Mouse (Mus musculus) forebrain, postnatal 0 days (tissue): ENCODE results near the gene Sun1. TPM values are rescaled to one million over a fixed set of nuclear protein-coding genes. Genes with fewer than 3 reads are reported as not detected.

ENCODE experiments used
- ATAC-seq: fragments of 200-750 bp; cut with Nextera tagmentation; 2 replicates; pipeline ENCODE4 v1.8.0; 2017; ENCODE audit warnings: mild to moderate bottlenecking, moderate library complexity
- DNase-seq: peaks from one replicate; pipeline ENCODE4 v3.0.0-alpha.2; 2015
- H3K27ac ChIP-seq: fragments of 300-500 bp; sonication (generic); 2 replicates; pipeline ENCODE4 v1.5.1; 2014; ENCODE audit warnings: low read depth, mild to moderate bottlenecking, antibody characterized with exemption, low read length, moderate library complexity, mixed read lengths
- H3K27me3 ChIP-seq: fragments of 300-500 bp; sonication (generic); 2 replicates; pipeline ENCODE4 v1.6.1; 2014; ENCODE audit warnings: mild to moderate bottlenecking, low read length, mixed read lengths; ENCODE audit not compliant: insufficient read depth
- H3K36me3 ChIP-seq: fragments of 300-500 bp; sonication (generic); 2 replicates; pipeline ENCODE4 v1.6.1; 2014; ENCODE audit warnings: mild to moderate bottlenecking, moderate library complexity; ENCODE audit not compliant: insufficient read depth
- H3K4me1 ChIP-seq: fragments of 300-500 bp; sonication (generic); 2 replicates; pipeline ENCODE4 v1.6.1; 2014; ENCODE audit warnings: antibody characterized with exemption; ENCODE audit not compliant: insufficient read depth
- H3K4me2 ChIP-seq: fragments of 300-500 bp; sonication (generic); 2 replicates; pipeline ENCODE4 v1.6.1; 2014; ENCODE audit warnings: low read depth, mild to moderate bottlenecking, moderate library complexity
- H3K4me3 ChIP-seq: fragments of 300-500 bp; sonication (generic); 2 replicates; pipeline ENCODE4 v1.5.1; 2014; ENCODE audit warnings: low read depth, low read length, mixed read lengths
- H3K9ac ChIP-seq: fragments of 300-500 bp; sonication (generic); 2 replicates; pipeline ENCODE4 v1.6.1; 2014; ENCODE audit warnings: mild to moderate bottlenecking
- H3K9me3 ChIP-seq: fragments of 300-500 bp; sonication (generic); 2 replicates; pipeline ENCODE4 v1.6.1; 2016; ENCODE audit warnings: low read length
- CTCF ChIP-seq: sonication (generic); IDR thresholded peaks from 2 replicates; pipeline ENCODE4 v1.5.1; 2016; ENCODE audit warnings: antibody characterized with exemption, control low read depth, low read depth
- WGBS: fragments of 180-500 bp; shearing (Covaris S2); extraction: QIAGEN DNeasy Blood & Tissue Kit; methylation state at CpG from one replicate; pipeline ENCODE4 v1.1.7; 2014; 5-methylcytosine and 5-hydroxymethylcytosine counted together
- polyA plus RNA-seq: library from polyadenylated mRNA; unstranded; fragments of >200 nt; fragmentation: Nextera tagmentation; extraction: Ambion mirVana; gene quantifications from 2 replicates; pipeline ENCODE4 v1.2.1, GENCODE M21; 2015
- total RNA-seq: library from RNA; depleted of rRNA; stranded (reverse); fragments of >200 nt; gene quantifications from 2 replicates; pipeline ENCODE4 v1.2.3, GENCODE M21; 2014

The Sun1 gene
- total and polyA plus RNA-seq, 2 experiments from 2014 or later, result 34.5 to 84.8 TPM

DNA sequence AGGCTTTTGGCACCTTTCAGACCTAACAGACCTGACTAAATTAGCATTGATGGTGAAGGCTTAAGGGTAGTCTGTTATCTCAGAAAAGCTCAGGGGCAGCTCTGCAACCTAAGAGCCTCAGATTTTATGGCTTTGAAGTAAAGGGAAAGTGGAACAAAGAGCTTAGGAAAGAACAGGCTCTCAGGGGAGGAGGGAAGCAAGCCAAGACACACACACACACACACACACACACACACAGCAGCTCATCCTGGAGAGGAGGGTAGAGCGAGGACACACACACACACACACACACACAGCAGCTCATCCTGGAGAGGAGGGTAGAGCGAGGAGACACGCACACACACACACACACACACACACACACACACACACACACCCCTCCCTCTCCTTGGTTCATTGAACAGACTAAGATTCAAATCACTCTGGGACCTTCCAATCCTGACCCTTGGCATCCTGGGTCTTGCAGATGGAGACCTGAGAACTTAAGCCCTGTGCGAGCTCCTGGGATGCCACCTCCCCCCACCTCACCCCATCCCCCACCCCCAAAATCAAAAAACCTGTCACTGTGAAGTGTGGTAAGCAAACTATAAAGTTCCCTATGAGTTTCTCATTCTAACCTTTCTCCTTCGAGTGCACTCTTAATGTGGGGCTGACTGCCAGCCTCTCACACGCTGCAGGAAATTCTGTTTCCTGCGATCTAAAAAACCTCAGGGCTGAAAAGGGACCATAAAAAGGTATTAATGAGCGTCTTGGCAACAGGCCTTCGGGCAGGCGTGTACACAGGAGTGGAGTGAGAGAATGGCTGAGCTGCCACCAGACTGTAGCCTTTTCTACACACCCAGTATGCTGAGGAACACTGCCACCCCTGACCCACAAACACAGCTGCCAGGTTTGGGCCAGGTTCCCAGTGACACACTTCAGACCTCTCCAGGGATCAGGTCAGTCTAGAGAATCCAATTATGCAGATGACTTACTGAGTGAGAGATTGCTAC lies 25.6 kb upstream of the Sun1 start:
- ATAC-seq (0 out of 2 replicates have a peak, but pooled peaks have one; percentile 18), DNase-seq (no peak)
- no peak for TF ChIP-seq CTCF
- Histone ChIP-seq H3K9ac (no peak overlapping the region), H3K4me1 (no peaks in the 10 kb centered on the region), H3K4me2 (no peak overlapping the region), H3K36me3 (peaks cover 44% of the 10 kb centered on the region), H3K27ac (0 out of 2 replicates have a peak overlapping the region, but pooled peaks have one; percentile 21), H3K4me3 (no peak overlapping the region), H3K9me3 (no peaks in the 10 kb centered on the region), H3K27me3 (no peaks in the 10 kb centered on the region)
- 28% methylated on average over 10 of the region's 10 CpGs for WGBS

DNA sequence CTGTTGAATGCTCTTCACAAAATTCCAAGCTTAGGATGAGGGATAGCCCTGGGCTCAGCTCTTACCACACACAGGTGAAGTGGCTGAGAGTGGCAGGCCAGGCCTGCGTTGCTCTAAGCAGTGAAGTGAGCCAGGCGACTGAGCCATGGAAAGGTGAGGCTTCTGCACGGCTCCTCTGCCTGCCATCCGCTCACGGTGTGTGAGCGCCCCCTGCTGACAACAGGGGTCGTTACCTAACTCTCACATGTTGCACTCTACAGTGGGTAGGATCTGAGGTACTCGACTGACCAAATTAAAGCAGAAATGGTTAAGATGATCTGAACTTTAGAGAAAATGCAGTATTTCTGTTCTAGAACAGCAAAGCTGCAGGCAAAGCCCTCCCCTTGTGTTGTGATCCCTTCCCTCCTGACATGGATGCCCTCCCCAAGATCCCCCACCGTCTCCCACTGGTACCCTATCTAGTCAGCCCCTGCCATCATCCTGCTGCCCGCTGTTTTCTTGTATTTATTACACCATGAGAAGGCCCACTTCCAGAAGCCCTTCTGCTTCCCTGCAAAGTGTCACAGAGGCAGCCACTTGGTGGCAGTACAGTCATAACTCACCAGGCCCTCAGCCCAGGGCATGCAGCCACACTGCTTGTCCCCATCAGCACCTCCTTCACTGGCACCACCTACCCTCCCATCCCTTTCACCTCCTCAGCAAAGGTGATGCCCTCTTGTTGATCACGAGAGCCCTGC lies 21.4 kb upstream of the Sun1 start:
- H3K4me1 ChIP-seq, result no peaks in the 10 kb centered on the region
- H3K4me3 ChIP-seq, result no peak overlapping the region
- DNase-seq (peak; percentile 89), ATAC-seq (peak; percentile 90)
- WGBS, result 27% methylated on average over 11 of the region's 11 CpGs
- H3K4me2 ChIP-seq, result no peak overlapping the region
- peak; percentile 98 for TF ChIP-seq CTCF
- H3K36me3 ChIP-seq, result peaks cover 54% of the 10 kb centered on the region
- no peaks in the 10 kb centered on the region for H3K27me3 ChIP-seq
- H3K27ac ChIP-seq, result no peak overlapping the region
- no peaks in the 10 kb centered on the region for H3K9me3 ChIP-seq
- no peak overlapping the region for H3K9ac ChIP-seq

DNA sequence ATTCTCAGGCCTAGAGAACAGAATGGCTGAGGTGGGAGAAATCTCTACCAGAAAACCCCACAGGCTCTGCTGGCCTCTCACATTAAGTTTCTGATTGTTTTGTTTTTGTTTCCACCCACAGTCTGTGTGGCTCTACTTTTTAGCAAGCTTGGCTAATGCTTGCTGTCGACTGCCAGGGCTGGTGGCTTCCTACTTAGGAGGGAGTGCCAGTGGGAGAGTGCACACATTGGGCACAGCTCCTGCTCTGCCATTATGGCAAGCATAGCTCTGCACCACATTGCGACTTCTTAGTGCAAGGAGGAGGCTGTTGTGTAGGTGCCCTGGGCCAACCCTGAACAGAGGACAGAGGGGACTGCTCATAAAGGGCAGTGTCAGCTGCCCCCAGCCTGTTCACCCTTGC lies 17.3 kb upstream of the Sun1 start:
- ATAC-seq, result no peak
- WGBS, result 73% methylated on average over 2 of the region's 2 CpGs
- no peak overlapping the region for H3K4me3 ChIP-seq
- H3K36me3 ChIP-seq, result peaks cover 75% of the 10 kb centered on the region
- no peaks in the 10 kb centered on the region for H3K9me3 ChIP-seq
- no peaks in the 10 kb centered on the region for H3K4me1 ChIP-seq
- H3K4me2 ChIP-seq, result no peak overlapping the region
- no peak overlapping the region for H3K27ac ChIP-seq
- no peak for DNase-seq
- no peak overlapping the region for H3K9ac ChIP-seq
- no peaks in the 10 kb centered on the region for H3K27me3 ChIP-seq
- no peak for TF ChIP-seq CTCF

DNA sequence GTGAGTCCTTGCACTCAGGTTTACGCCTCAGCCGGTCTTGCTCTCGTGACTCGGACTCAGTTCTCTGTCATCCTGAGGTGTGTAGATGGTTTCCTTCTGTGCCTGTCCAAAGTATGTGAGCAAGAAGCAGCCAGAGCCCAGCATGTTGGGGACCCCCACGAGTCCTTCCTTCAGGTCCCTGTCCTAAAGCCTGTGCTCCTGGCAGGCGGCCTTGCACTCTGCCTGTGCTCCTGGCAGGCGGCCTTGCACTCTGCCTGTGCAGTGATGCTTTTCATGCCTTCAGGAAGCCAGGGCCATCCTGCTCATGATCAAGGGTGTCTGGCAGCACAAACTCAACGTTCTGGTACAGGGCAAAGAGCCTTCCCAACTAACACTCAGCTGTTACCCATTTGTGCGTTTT lies 16.8 kb upstream of the Sun1 start:
- Histone ChIP-seq H3K4me3 (no peak overlapping the region), H3K27me3 (no peaks in the 10 kb centered on the region), H3K9me3 (no peaks in the 10 kb centered on the region), H3K4me2 (no peak overlapping the region), H3K4me1 (no peaks in the 10 kb centered on the region), H3K36me3 (peaks cover 73% of the 10 kb centered on the region), H3K27ac (no peak overlapping the region), H3K9ac (no peak overlapping the region)
- ATAC-seq (no peak), DNase-seq (no peak)
- WGBS, result 94% methylated on average over 9 of the region's 9 CpGs
- no peak for TF ChIP-seq CTCF

DNA sequence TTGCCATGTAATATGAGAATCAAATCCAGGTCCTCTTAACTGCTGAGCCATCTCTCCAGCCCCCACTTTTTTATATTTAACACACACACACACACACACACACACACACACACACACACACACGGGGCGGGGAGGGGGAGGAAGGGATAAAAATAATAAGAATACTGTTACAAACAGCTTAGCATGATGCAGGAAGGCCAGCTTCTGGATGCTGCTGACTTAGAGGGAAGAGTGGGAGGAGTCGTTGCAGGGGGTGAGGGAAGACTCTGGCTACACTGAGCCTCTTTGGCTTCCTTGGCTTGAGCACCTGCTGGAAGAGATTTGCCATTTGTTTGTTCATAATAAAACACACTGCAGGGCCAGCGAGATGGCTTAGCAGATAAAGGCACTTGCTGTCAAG lies 15.5 kb upstream of the Sun1 start:
- 94% methylated on average over 4 of the region's 4 CpGs for WGBS
- Histone ChIP-seq H3K27me3 (no peaks in the 10 kb centered on the region), H3K36me3 (peaks cover 70% of the 10 kb centered on the region), H3K4me3 (no peak overlapping the region), H3K9me3 (no peaks in the 10 kb centered on the region), H3K4me1 (no peaks in the 10 kb centered on the region), H3K9ac (no peak overlapping the region), H3K27ac (no peak overlapping the region), H3K4me2 (no peak overlapping the region)
- DNase-seq (no peak), ATAC-seq (no peak)
- TF ChIP-seq CTCF, result no peak

DNA sequence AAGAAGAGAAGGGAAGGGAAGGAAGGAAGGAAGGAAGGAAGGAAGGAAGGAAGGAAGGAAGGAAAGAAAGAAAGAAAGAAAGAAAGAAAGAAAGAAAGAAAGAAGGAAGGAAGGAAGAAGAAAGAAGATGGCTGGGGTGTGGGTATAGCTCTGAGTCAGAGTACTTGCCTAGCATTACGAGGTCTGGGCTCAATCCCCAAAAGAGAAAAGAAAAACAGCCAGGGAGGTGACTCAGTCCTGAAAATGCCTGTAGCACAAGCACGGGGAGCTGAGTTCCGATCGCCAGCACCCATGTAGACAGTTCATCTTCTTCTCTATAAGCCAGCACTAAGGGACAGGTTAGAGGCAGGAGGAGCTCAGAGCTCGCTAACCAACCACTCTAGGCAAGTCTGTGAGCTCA lies 10.7 kb upstream of the Sun1 start:
- H3K4me2 ChIP-seq, result no peak overlapping the region
- WGBS, result 95% methylated on average over 5 of the region's 5 CpGs
- DNase-seq (no peak), ATAC-seq (no peak)
- no peaks in the 10 kb centered on the region for H3K9me3 ChIP-seq
- no peak overlapping the region for H3K27ac ChIP-seq
- H3K36me3 ChIP-seq, result peaks cover 25% of the 10 kb centered on the region
- no peak for TF ChIP-seq CTCF
- H3K4me3 ChIP-seq, result no peak overlapping the region
- H3K27me3 ChIP-seq, result no peaks in the 10 kb centered on the region
- H3K9ac ChIP-seq, result no peak overlapping the region
- H3K4me1 ChIP-seq, result no peaks in the 10 kb centered on the region

DNA sequence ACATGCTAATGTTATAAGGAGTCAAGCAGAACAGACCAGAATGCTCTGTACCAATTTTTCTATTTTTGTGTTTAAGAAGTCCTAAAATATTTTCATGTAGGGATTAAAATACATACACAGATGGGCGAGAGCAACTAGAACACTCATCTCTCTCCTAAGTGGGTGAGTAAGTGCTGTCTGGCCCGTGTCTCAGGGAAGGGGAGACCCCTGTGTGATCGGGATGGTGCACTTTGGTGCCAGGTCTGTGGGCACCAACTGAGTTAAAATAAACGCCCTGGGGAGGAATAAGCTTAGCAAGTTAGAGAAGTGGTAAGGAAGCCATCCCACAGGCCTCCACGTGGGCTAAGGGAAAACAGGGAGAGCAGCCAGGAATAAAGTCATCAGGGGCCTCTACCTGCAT lies 9.5 kb upstream of the Sun1 start:
- WGBS, result 82% methylated on average over 5 of the region's 5 CpGs
- Histone ChIP-seq H3K9me3 (no peaks in the 10 kb centered on the region), H3K36me3 (peaks cover 12% of the 10 kb centered on the region; the same call in 1 of the 2 replicates), H3K27ac (no peak overlapping the region), H3K9ac (no peak overlapping the region), H3K4me3 (no peak overlapping the region), H3K4me1 (no peaks in the 10 kb centered on the region), H3K4me2 (no peak overlapping the region), H3K27me3 (no peaks in the 10 kb centered on the region)
- TF ChIP-seq CTCF, result no peak
- DNase-seq (no peak), ATAC-seq (no peak)
